Mouse (Mus musculus) brain, embryonic 14.5 days (tissue): ENCODE results near the gene Tor1aip2.

Source experiments
- CTCF ChIP-seq: fragments of 200-500 bp; IDR thresholded peaks from 2 replicates; pipeline ENCODE4 v1.5.1; 2012; ENCODE audit warnings: inconsistent platforms, mild to moderate bottlenecking, moderate library complexity, borderline replicate concordance; ENCODE audit not compliant: insufficient read depth, insufficient read length; ENCODE audit errors: extremely low read depth
- POLR2A ChIP-seq: fragments of 200-500 bp; IDR thresholded peaks from 2 replicates; pipeline ENCODE4 v1.6.1; 2012; ENCODE audit warnings: mild to moderate bottlenecking, inconsistent platforms, borderline replicate concordance; ENCODE audit not compliant: poor library complexity, insufficient read depth, insufficient read length, severe bottlenecking; ENCODE audit errors: extremely low read depth

DNA sequence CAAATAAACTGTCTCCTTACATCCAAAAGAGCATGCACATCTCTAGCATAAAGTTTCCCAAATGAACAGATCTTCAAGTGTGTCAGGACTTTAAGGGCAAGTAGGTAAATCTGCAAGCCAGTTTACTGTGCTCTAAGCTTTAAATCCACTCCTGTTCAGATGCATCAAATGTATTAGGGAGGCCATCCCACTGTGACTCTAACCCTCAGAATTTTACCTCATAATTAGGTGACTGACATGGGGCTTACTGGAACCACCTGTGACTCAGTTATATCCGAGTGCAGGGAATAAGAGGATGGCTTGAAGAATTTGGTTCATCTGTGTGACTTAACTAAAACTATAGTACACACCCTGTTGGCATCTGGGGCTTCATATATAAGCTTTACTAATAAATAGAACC is 542 bp upstream of the Tor1aip2 start:
- TF ChIP-seq POLR2A (no peak), CTCF (no peak)
